Mouse (Mus musculus) lung, postnatal 0 days (tissue): ENCODE measurements around the gene Snrpa.

Experiments
- CTCF ChIP-seq: IDR thresholded peaks from 2 replicates; pipeline ENCODE4 v1.5.1; 2016; ENCODE audit warnings: antibody characterized with exemption, mild to moderate bottlenecking
- EP300 ChIP-seq: IDR thresholded peaks from 2 replicates; pipeline ENCODE4 v1.6.1; 2016; ENCODE audit warnings: antibody characterized with exemption, mild to moderate bottlenecking, control low read depth

DNA sequence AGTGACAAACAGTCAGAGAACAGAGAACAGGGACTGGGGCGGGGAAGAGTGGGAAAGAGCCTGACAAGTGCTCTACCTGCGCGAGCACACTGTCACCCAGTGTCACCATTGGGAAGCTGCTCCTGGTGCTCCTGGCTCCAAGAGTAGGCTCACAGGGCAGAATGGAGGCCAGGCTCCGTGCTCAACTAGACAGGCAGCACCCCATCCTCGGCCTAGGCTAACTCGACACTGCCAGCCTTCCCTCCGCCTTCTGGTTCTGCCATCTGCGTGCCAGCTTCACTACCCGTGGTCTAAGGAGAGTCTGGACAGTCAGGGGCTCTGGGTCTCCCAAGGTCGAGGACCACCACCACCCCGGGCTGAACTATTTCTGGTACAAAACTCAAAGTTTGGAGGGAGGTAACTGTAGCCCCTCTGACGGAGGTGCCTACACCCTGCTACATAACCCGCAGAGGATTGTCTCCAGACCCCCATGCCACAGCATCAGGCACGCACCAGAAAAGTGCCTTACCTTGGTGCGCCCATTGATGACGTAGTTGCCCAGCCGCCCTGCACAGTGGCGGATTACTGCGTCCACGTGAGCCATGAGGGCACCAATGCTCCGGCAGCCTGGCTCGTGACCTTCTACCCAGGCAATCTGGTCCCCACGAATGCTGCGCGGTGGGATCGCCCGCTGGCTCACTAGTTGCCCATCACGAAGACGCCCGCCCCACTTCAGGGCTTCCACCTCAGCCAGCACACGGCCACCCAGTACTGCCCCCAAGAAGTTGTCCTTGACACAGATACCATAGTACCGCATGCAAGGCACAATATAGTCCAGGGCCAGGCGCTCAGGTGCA lies 31.7 kb downstream of the Snrpa start:
- TF ChIP-seq CTCF (no peak), EP300 (no peak)
